Mouse (Mus musculus) myocyte (in vitro differentiated cells): ENCODE data around the gene Lamb3. TPM values are rescaled to one million over a fixed set of nuclear protein-coding genes. Genes with fewer than 3 reads are reported as not detected.
A peak's percentile ranks its signal among the peaks of the same experiment; 100 is the strongest.

Source experiments
- H3K27me3 ChIP-seq: one replicate; pipeline ENCODE4 v1.6.1; 2011; ENCODE audit not compliant: control insufficient read depth, insufficient read depth, insufficient read length
- H3K36me3 ChIP-seq: one replicate; pipeline ENCODE4 v1.6.1; 2011; ENCODE audit not compliant: control insufficient read depth, insufficient read depth
- H3K4me2 ChIP-seq: one replicate; pipeline ENCODE4 v1.6.1; 2011; ENCODE audit warnings: low read depth, control low read depth
- H3K4me3 ChIP-seq: one replicate; pipeline ENCODE4 v1.5.1; 2011; ENCODE audit warnings: mild to moderate bottlenecking, control low read depth, moderate library complexity
- H3K79me2 ChIP-seq: one replicate; pipeline ENCODE4 v1.6.1; 2011; ENCODE audit not compliant: control insufficient read depth, insufficient read depth
- H3ac ChIP-seq: one replicate; pipeline ENCODE4 v1.6.1; 2011; ENCODE audit not compliant: control insufficient read depth, insufficient read length
- CEBPB ChIP-seq: IDR thresholded peaks from 2 replicates; pipeline ENCODE4 v1.6.1; 2011; ENCODE audit warnings: mild to moderate bottlenecking, moderate library complexity; ENCODE audit not compliant: poor library complexity, insufficient read depth, severe bottlenecking
- E2F4 ChIP-seq: IDR thresholded peaks from one replicate; pipeline ENCODE4 v1.6.1; 2011; ENCODE audit warnings: mild to moderate bottlenecking, control low read depth, moderate library complexity; ENCODE audit not compliant: insufficient read depth
- MAX ChIP-seq: IDR thresholded peaks from one replicate; pipeline ENCODE4 v1.6.1; 2011; ENCODE audit warnings: low read depth, mild to moderate bottlenecking, control low read depth
- MYOD1 ChIP-seq, 3 experiments: IDR thresholded peaks; one replicate each; pipeline ENCODE4 v1.6.1; 2011; ENCODE audit warnings: control low read depth in 2 of 3, low read depth in 2 of 3, mild to moderate bottlenecking in 2 of 3, moderate library complexity in 1 of 3; ENCODE audit not compliant: insufficient read length in 2 of 3, control insufficient read depth in 1 of 3
- MYOG ChIP-seq, 3 experiments: IDR thresholded peaks; one replicate each; pipeline ENCODE4 v1.6.1; 2011; ENCODE audit warnings: control low read depth in 2 of 3, low read depth in 2 of 3, mild to moderate bottlenecking in 2 of 3; ENCODE audit not compliant: insufficient read length in 2 of 3, control insufficient read depth in 1 of 3, insufficient read depth in 1 of 3
- POLR2A ChIP-seq: IDR thresholded peaks from one replicate; pipeline ENCODE4 v1.6.1; 2011; ENCODE audit warnings: low read depth, mild to moderate bottlenecking, control low read depth, moderate library complexity; ENCODE audit not compliant: insufficient read length
- POLR2AphosphoS2 ChIP-seq: IDR thresholded peaks from one replicate; pipeline ENCODE4 v1.6.1; 2011; ENCODE audit warnings: low read depth, control low read depth; ENCODE audit not compliant: insufficient read length
- REST ChIP-seq: IDR thresholded peaks from one replicate; pipeline ENCODE4 v1.6.1; 2011; ENCODE audit warnings: mild to moderate bottlenecking, control low read depth, moderate library complexity; ENCODE audit not compliant: insufficient read depth, insufficient read length
- SRF ChIP-seq: IDR thresholded peaks from one replicate; pipeline ENCODE4 v1.6.1; 2011; ENCODE audit warnings: low read depth; ENCODE audit not compliant: control insufficient read depth, insufficient read length
- TCF12 ChIP-seq: IDR thresholded peaks from one replicate; pipeline ENCODE4 v1.6.1; 2011; ENCODE audit warnings: mild to moderate bottlenecking, control low read depth; ENCODE audit not compliant: poor library complexity, insufficient read depth, severe bottlenecking
- TCF3 ChIP-seq: IDR thresholded peaks from one replicate; pipeline ENCODE4 v1.6.1; 2011; ENCODE audit warnings: low read depth, control low read depth; ENCODE audit not compliant: insufficient read length
- USF1 ChIP-seq: IDR thresholded peaks from one replicate; pipeline ENCODE4 v1.6.1; 2011; ENCODE audit warnings: low read depth, mild to moderate bottlenecking, control low read depth, moderate library complexity
- polyA plus RNA-seq: library from polyadenylated mRNA; unstranded; fragments of >200 nt; fragmentation: generic; extraction: Trizol; gene quantifications from one replicate; pipeline ENCODE4 v1.2.1, GENCODE M21; 2012; ENCODE audit warnings: missing spikeins

The Lamb3 gene
- polyA plus RNA-seq, 1 experiment = 15.5 TPM

GRCm38 (mm10) chr1:193344976-193345375 lies 137.5 kb downstream of the Lamb3 start:
- Histone ChIP-seq H3K79me2 (no peaks in the 10 kb centered on the region), H3ac (no peak overlapping the region), H3K4me3 (no peak overlapping the region), H3K27me3 (no peaks in the 10 kb centered on the region), H3K4me2 (peak overlapping the region; percentile 44), H3K36me3 (no peaks in the 10 kb centered on the region)
- peak; percentile 17 for TF ChIP-seq POLR2A
- TF ChIP-seq POLR2AphosphoS2 = no peak
- TF ChIP-seq USF1 = no peak
- TF ChIP-seq MYOG (IDR thresholded peaks at IDR 0.05; ENCODE audit: control insufficient read depth in 1 of 3, insufficient read depth in 1 of 3, insufficient read length in 2 of 3, low read depth in 2 of 3) = peak; percentile 60 to 85 (median 68)
- TF ChIP-seq CEBPB = peak; percentile 51; the same call in 1 of the 2 replicates
- TF ChIP-seq SRF = no peak
- no peak for TF ChIP-seq E2F4
- TF ChIP-seq TCF3 = peak; percentile 78
- TF ChIP-seq MYOD1 (IDR thresholded peaks at IDR 0.05; ENCODE audit: control insufficient read depth in 1 of 3, insufficient read length in 2 of 3, low read depth in 2 of 3) = peak; percentile 61 to 98 (median 98)
- no peak for TF ChIP-seq REST
- TF ChIP-seq TCF12 = peak; percentile 63
- no peak for TF ChIP-seq MAX

GRCm38 (mm10) chr1:193346908-193347307 lies 139.4 kb downstream of the Lamb3 start:
- no peak overlapping the region for H3K4me3 ChIP-seq
- H3ac ChIP-seq = no peak overlapping the region
- no peaks in the 10 kb centered on the region for H3K27me3 ChIP-seq
- no peaks in the 10 kb centered on the region for H3K36me3 ChIP-seq
- TF ChIP-seq TCF3 (no peak), MYOG (IDR thresholded peaks at IDR 0.05; ENCODE audit: control insufficient read depth in 1 of 3, insufficient read depth in 1 of 3, insufficient read length in 2 of 3, low read depth in 2 of 3) (peak in 2 of 3 experiments; percentile 35 to 69), USF1 (no peak), MYOD1 (IDR thresholded peaks at IDR 0.05; ENCODE audit: control insufficient read depth in 1 of 3, insufficient read length in 2 of 3, low read depth in 2 of 3) (peak in 2 of 3 experiments; percentile 54 to 82)
- H3K4me2 ChIP-seq = no peak overlapping the region
- H3K79me2 ChIP-seq = no peaks in the 10 kb centered on the region

- Histone ChIP-seq H3K79me2 (no peaks in the 10 kb centered on the region), H3K4me3 (no peak overlapping the region), H3ac (no peak overlapping the region), H3K36me3 (no peaks in the 10 kb centered on the region), H3K27me3 (no peaks in the 10 kb centered on the region), H3K4me2 (no peak overlapping the region)
- TF ChIP-seq CEBPB (no peak), MYOG (IDR thresholded peaks at IDR 0.05; ENCODE audit: control insufficient read depth in 1 of 3, insufficient read depth in 1 of 3, insufficient read length in 2 of 3, low read depth in 2 of 3) (no peak), TCF3 (no peak), USF1 (no peak), MAX (no peak), SRF (no peak), POLR2AphosphoS2 (no peak), REST (no peak), POLR2A (no peak), TCF12 (no peak), E2F4 (no peak), MYOD1 (IDR thresholded peaks at IDR 0.05; ENCODE audit: control insufficient read depth in 1 of 3, insufficient read length in 2 of 3, low read depth in 2 of 3) (no peak)
Measured at GRCm38 (mm10) chr1:193348261-193348962, 140.9 kb downstream of the Lamb3 start.

- peak in 2 of 3 experiments; percentile 85 to 87 for TF ChIP-seq MYOD1 (IDR thresholded peaks at IDR 0.05; ENCODE audit: control insufficient read depth in 1 of 3, insufficient read length in 2 of 3, low read depth in 2 of 3)
- TF ChIP-seq SRF = no peak
- TF ChIP-seq POLR2AphosphoS2 = no peak
- no peaks in the 10 kb centered on the region for H3K36me3 ChIP-seq
Measured at GRCm38 (mm10) chr1:193349702-193350545, 142.4 kb downstream of the Lamb3 start.

GRCm38 (mm10) chr1:193350546-193350801 lies 143.0 kb downstream of the Lamb3 start:
- Histone ChIP-seq H3K4me2 (no peak overlapping the region), H3K79me2 (no peaks in the 10 kb centered on the region), H3K36me3 (no peaks in the 10 kb centered on the region), H3K27me3 (no peaks in the 10 kb centered on the region), H3K4me3 (no peak overlapping the region), H3ac (no peak overlapping the region)
- TF ChIP-seq TCF12 (no peak), REST (no peak), CEBPB (no peak), E2F4 (no peak), MAX (no peak)

More at GRCm38 (mm10) chr1:193349702-193350545, 142.4 kb downstream of the Lamb3 start:
- Histone ChIP-seq H3K4me3 (no peak overlapping the region), H3K27me3 (no peaks in the 10 kb centered on the region), H3K79me2 (no peaks in the 10 kb centered on the region), H3ac (no peak overlapping the region), H3K4me2 (no peak overlapping the region)
